Mouse (Mus musculus) layer of hippocampus, adult 9-11 months (tissue): Measurements from ENCODE around the gene Rabepk.
A peak's percentile ranks its signal among the peaks of the same experiment; 100 is the strongest.
"Not testable (repeated sequence)": the region's sequence is repeated elsewhere in the genome, so short reads cannot be mapped to it uniquely, and the experiment has no call there.

Experiments
- DNase-seq: peaks from one replicate; pipeline ENCODE4 v3.0.0; 2022

Gene Rabepk

DNA sequence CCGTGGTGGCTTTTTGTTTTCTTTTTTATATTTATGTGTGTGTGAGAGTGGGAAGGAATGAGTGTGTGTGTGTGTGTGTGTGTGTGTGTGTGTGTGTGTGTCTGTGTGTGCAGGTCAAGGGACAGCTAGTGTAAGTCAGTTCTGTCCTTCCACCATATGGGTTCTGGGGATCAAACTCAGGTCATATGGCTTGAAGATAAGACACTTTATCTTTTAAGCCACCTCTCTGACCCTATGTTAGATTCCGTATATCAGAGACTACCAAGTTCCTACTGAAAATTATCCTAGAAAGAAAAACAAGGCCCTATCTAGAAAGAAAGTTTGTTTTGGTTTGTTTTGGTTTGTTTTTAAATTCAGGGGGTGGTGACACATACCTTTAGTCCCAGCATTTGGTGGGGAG is 37.5 kb downstream of the Rabepk start:
- DNase-seq = no peak

DNA sequence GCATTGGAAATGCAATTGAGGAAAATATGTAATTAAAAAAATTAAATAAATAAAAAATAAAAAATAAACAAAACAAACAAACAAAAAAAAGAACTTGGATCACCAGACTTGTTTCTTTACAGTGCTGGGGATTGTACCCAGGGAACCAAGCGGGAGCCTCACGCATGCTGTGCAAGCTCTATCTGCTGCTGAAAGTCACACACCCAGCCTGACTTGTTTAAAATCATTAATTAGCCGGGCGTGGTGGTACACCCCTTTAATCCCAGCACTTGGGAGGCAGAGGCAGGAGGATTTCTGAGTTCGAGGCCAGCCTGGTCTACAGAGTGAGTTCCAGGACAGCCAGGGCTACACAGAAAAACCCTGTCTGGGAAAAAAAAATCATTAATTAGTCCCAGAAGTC is 38.4 kb downstream of the Rabepk start:
- not testable (repeated sequence) for DNase-seq

DNA sequence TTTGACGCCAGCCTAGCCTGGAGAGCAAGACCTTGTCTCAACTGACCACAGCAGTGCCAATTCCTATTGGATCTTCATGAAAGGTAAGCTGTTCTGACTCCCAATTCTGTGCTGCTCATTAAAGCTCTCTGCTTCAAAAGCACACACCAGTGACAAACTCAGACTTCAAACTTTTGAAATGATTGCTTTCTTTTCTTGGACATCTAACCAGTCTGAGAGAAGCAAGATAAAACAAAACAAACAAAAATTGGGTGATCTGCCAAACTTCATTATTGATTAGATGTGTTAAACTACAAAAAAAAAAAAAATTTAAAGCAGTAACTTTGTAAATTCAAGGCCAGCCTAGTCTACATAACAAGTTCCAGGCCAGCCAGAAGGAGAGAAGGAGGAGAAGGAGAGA is 42.4 kb downstream of the Rabepk start:
- no peak for DNase-seq

DNA sequence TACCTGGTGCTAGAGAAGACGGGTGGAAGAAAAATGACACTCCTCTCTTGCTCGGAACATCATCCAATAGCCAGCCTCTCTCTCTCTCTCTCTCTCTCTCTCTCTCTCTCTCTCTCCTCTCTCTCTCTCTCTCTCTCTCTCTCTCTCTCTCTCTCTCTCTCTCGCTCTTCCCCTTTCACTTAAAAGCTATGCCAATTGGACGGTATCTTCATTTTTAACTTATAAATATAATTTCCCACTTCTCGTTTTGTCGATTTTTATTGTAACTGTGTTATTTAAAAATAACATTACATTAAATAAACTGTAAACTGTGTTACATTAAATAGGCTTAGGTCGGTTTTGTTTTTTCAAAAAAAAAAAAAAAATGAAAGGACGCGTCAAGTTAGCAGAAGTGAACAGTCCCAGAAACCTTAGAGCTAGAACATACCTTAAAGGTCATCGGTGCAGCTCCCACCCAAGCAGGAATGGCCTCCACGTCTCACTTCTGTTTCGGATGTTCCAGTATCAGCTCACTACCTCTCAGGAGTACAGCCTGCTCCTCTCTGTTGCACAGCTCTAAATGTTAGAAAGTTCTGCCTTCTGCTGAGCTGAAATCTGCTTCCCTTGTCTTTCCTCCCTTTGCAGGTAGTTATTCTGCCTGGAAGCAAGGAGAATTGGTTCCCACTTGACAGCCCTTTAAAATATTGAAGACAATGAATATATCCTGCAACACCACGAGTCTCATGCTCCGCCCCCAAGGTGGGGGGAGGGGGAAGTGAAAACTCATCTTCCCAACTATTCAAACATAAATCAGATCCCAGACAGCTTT is 45.0 kb downstream of the Rabepk start, which contains the start of gene Gapvd1:
Gapvd1 (minus strand) TSS at position 682 of the 808 bp plus-strand sequence.
- DNase-seq = no peak

DNA sequence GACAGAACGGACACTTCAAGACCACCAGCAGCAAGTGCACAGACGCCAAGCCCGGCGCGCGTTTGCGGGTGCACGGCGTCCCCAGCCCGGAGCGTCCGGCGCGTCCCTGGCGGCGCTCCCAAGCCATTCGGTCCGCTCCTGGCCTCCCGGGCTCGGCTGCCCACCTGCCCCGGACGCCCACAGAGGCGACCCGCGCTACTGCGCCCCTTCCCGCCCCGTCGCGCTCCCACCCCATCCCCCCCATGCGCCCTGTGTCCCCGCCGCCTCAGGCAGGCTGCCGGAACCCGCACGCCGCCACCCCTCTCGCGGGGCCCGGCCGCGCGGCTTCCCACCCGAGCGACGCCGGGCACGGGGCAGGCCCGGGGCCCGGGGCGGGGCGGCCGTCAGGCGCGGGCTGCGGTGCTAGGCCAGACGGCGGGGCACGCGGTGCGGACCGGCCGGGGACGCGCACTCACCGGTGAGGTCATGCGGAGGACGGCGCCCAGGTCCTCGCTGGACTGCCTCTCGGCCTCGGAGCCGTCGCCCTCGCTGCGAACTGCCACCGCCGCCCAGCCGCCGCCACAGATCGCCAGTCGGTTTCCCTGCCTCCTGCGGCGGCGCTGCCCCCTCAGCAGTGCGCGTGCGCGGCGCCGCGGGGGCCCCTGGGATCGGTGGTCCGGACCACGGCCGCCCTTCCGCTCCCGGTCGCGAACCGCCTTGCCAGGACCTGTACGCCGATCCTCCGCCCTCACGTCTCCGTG is 45.7 kb downstream of the Rabepk start:
- DNase-seq = peak; percentile 78

DNA sequence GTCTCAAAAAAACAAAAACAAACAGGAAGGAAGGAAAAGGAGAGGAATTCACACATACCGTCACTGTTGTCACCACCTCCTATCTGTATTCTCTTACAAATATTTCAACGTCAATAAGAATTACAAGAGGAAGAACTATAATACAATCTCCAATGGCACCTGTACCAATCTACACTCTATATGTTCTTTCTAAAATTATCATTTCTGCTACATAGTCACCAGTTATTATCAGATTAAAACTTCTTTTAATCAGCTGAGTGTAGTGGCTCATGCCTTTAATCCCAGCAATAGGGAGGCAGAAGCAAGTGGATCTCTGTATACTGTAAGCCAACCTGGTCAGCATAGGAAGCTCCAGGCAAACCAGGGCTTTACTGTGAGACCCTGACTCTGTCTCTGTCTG is 49.5 kb downstream of the Rabepk start:
- DNase-seq = no peak

DNA sequence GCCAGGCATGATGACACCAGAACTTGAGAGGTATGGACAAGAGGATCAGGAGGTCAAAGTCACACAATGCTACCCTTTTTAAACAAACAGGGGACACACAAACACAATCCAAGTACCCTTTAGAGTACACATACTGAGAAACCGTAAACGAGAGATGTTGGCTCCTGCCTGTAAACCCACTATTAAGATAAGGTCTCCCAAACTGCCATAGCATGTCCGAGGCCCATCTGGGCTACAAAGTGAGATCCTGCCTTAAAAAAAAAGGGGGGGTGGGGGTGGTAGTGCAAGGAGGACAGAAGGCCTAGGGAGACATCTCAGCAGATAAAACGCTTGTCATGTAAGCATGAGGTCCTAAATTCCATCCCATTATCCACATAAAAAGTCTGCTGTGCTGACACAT is 51.2 kb downstream of the Rabepk start:
- DNase-seq = no peak

DNA sequence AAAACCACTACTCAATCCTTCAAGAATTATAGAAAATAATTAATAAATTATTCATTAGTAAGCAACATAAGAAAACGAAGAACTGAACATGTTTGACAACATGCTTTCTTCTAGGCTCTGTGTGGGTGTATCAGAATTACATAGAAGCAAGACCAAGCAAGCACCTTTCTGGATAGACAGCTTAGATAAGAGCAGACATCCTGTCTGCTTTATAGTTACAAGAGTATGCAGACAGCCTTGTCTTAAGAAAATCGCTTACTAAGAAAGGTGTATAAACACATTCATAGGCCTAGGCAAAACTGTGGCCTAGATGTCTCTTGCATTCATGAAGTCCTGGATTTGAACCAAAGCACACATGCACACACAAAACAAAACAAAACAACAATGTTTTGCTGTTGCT is 54.0 kb downstream of the Rabepk start:
- no peak for DNase-seq

DNA sequence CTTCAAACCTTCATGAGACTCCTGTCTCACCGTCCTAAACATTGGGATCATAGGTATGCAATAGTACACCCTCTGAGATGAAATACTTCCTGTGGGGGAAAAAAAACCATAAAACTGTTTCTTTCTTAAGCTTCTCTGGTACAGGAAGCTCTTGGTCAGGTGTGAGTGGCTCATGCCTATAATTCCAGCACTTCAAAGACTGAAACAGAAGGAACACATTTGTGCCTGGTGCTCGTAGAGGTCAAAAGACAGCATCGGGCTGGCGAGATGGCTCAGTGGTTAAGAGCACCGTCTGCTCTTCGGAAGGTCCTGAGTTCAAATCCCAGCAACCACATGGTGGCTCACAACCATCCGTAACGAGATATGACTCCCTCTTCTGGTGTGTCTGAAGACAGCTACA is 55.2 kb downstream of the Rabepk start:
- no peak for DNase-seq

DNA sequence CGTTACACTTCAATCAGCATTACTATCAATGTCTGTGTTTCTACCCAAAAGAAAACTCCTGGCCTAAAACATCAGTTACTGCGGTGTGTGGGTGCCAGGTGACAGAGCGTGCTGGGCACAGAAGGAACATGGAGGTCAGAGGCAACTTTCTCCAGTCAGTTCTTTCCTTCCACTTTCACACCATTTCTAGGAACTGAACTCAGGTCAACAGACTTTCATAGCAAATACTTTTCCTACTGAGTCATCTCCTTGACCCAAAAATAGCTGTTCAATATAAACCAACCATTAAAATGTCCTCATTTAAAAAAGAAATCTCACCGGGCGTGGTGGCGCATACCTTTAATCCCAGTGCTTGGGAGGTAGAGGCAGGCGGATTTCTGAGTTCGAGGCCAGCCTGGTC is 57.0 kb downstream of the Rabepk start:
- DNase-seq = no peak

DNA sequence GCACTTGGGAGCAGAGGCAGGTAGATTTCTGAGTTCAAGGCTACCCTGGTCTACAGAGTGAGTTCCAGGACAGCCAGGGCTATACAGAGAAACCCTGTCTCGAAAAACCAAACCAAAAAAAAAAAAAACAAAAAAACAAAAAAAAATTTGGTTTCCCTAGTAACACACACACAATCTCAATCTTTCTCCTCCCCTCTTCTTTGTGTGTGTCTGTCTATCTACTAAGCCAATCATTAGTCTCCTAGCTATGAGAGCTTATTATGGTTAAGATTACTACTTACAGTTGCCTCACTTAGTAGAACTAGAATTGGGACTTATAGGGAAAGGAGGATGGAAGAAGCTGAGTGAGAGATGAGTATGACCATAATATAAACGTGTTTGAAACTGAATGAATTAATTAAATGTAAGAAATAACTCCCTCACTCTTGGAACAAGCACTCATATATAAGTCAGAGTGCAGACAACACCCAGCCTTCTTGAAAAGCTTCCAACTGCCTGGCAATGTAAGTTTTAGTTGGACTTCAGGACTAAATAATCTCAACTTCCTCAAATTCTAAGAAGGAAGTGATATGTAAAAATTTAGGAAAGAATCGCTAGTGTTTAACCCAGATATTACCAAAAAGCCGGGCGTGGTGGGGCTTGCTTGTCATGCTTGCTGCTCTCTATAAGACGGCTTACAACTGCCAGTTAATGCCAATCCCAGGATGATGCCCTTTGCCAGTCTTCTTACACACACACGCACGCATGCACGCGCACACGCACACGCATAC is 58.1 kb downstream of the Rabepk start:
- no peak for DNase-seq

DNA sequence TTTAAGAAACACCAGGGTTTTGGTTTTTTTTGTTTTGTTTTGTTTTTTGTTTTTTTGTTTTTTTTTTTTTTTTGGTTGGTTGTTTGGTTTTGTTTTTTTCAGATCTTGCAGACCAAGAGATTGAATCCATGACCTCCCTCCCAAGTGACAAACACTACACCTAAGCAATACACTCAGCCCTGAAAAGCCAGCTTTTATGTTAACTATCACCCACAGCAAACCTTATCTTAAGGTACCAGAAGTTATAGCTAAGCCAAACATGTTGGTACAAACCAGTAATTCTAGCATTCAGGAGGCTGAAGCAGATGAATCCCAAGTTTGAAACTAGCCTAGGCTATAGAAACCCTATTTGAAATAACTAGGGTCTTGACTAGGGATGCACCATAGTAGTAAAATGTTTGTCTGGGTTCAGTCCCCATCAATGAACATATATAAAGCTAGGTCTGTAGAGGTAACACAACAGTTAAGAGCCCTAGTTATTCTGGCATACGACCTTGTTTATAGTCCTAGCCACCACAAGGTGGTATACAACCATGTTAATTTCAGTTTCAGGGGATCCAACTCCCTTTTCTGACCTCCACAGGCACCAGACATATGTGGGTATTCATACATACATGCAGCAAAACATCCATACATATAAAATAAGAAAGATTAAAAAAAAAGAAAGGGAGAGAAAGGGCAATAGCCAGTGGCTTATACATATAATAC is 59.9 kb downstream of the Rabepk start:
- no peak for DNase-seq

DNA sequence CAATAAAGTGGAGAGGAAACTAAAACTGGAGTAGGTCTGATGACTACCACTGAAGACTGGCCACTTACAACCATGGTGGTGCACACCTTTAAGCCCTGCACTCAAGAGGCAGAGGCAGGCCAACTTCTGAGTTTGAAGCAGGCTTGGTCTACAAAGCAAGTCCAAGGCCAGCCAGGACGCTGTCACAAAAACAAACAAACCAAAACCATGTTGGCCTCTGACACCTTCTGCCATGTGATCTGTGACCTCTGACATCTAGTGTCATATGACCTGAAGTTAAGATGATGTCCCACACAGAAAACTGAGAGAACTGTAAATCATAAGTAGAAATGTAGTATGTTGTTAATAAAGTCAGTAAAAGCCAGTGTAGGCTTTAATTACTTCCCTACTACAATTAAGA is 61.8 kb downstream of the Rabepk start:
- no peak for DNase-seq

DNA sequence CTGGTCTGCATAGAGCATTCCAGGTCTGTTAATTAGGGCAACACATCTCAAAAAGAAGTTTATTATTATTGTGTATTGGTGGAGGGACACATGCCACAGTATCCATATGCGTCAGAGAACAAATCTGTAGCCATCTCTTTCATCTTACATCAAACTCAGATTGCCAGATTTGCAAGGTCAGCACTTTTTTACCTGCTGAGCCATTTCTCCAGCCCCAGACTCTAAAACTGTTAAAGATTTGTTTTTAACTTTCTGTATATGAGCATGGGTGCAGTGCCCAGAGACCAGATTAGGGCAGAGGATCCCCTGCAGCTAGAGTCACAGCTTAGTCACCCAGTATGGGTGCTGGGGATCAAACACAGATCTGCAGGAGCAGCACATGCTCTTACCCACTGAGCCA is 63.1 kb downstream of the Rabepk start:
- no peak for DNase-seq
